Mouse (Mus musculus): ENCODE measurements around the gene 1190007I07Rik. TPM values are rescaled to one million over a fixed set of nuclear protein-coding genes. Genes with fewer than 3 reads are reported as not detected.

The 1190007I07Rik gene
- polyA plus RNA-seq, 1 experiment = 13.4 TPM

GRCm38 (mm10) chr10:82651221-82651620 lies 28.2 kb upstream of the 1190007I07Rik start:
- no peak overlapping the region for H3ac ChIP-seq (ENCODE audit: control insufficient read depth, insufficient read length)
- no peak for TF ChIP-seq MAX (IDR thresholded peaks at IDR 0.05; ENCODE audit: low read depth)
- no peak for TF ChIP-seq MYOG (IDR thresholded peaks at IDR 0.05; ENCODE audit: control insufficient read depth in 1 of 3, insufficient read depth in 1 of 3, insufficient read length in 2 of 3, low read depth in 2 of 3)
- no peak for TF ChIP-seq USF1 (IDR thresholded peaks at IDR 0.05; ENCODE audit: low read depth)
- TF ChIP-seq POLR2A (IDR thresholded peaks at IDR 0.05; ENCODE audit: insufficient read length, low read depth) = no peak
- TF ChIP-seq CEBPB (IDR thresholded peaks at IDR 0.05; ENCODE audit: insufficient read depth, poor library complexity, severe bottlenecking) = no peak
- no peak for TF ChIP-seq REST (IDR thresholded peaks at IDR 0.05; ENCODE audit: insufficient read depth, insufficient read length)
- no peak for TF ChIP-seq SRF (IDR thresholded peaks at IDR 0.05; ENCODE audit: control insufficient read depth, insufficient read length, low read depth)
- no peak for TF ChIP-seq E2F4 (IDR thresholded peaks at IDR 0.05; ENCODE audit: insufficient read depth)
- TF ChIP-seq TCF3 (IDR thresholded peaks at IDR 0.05; ENCODE audit: insufficient read length, low read depth) = no peak
- no peak for TF ChIP-seq TCF12 (IDR thresholded peaks at IDR 0.05; ENCODE audit: insufficient read depth, poor library complexity, severe bottlenecking)
- no peak for TF ChIP-seq POLR2AphosphoS2 (IDR thresholded peaks at IDR 0.05; ENCODE audit: insufficient read length, low read depth)
- TF ChIP-seq MYOD1 (IDR thresholded peaks at IDR 0.05; ENCODE audit: control insufficient read depth in 1 of 3, insufficient read length in 2 of 3, low read depth in 2 of 3) = no peak
- H3K79me2 ChIP-seq (ENCODE audit: control insufficient read depth, insufficient read depth) = no peaks in the 10 kb centered on the region
- no peak overlapping the region for H3K4me3 ChIP-seq
- no peak overlapping the region for H3K4me2 ChIP-seq (ENCODE audit: low read depth)
- H3K27me3 ChIP-seq (ENCODE audit: control insufficient read depth, insufficient read depth, insufficient read length) = no peaks in the 10 kb centered on the region
- H3K36me3 ChIP-seq (ENCODE audit: control insufficient read depth, insufficient read depth) = peaks cover 18% of the 10 kb centered on the region

- H3K79me2 ChIP-seq (ENCODE audit: control insufficient read depth, insufficient read depth) = no peaks in the 10 kb centered on the region
- H3K4me3 ChIP-seq = no peak overlapping the region
- H3K4me2 ChIP-seq (ENCODE audit: low read depth) = no peak overlapping the region
- H3K27me3 ChIP-seq (ENCODE audit: control insufficient read depth, insufficient read depth, insufficient read length) = no peaks in the 10 kb centered on the region
- TF ChIP-seq TCF12 (IDR thresholded peaks at IDR 0.05; ENCODE audit: insufficient read depth, poor library complexity, severe bottlenecking) (no peak), POLR2A (IDR thresholded peaks at IDR 0.05; ENCODE audit: insufficient read length, low read depth) (no peak), E2F4 (IDR thresholded peaks at IDR 0.05; ENCODE audit: insufficient read depth) (no peak), MYOG (IDR thresholded peaks at IDR 0.05; ENCODE audit: control insufficient read depth in 1 of 3, insufficient read depth in 1 of 3, insufficient read length in 2 of 3, low read depth in 2 of 3) (no peak), POLR2AphosphoS2 (IDR thresholded peaks at IDR 0.05; ENCODE audit: insufficient read length, low read depth) (no peak), TCF3 (IDR thresholded peaks at IDR 0.05; ENCODE audit: insufficient read length, low read depth) (no peak), CEBPB (IDR thresholded peaks at IDR 0.05; ENCODE audit: insufficient read depth, poor library complexity, severe bottlenecking) (no peak), USF1 (IDR thresholded peaks at IDR 0.05; ENCODE audit: low read depth) (no peak)
- H3K36me3 ChIP-seq (ENCODE audit: control insufficient read depth, insufficient read depth) = peaks cover 30% of the 10 kb centered on the region
- H3ac ChIP-seq (ENCODE audit: control insufficient read depth, insufficient read length) = no peak overlapping the region
Observed at GRCm38 (mm10) chr10:82647205-82647811, 24.3 kb upstream of the 1190007I07Rik start.

GRCm38 (mm10) chr10:82646083-82646482 lies 23.1 kb upstream of the 1190007I07Rik start:
- no peak overlapping the region for H3K4me2 ChIP-seq (ENCODE audit: low read depth)
- no peaks in the 10 kb centered on the region for H3K79me2 ChIP-seq (ENCODE audit: control insufficient read depth, insufficient read depth)
- H3K27me3 ChIP-seq (ENCODE audit: control insufficient read depth, insufficient read depth, insufficient read length) = no peaks in the 10 kb centered on the region
- no peak overlapping the region for H3K4me3 ChIP-seq
- H3K36me3 ChIP-seq (ENCODE audit: control insufficient read depth, insufficient read depth) = peaks cover 30% of the 10 kb centered on the region
- no peak for TF ChIP-seq MYOD1 (IDR thresholded peaks at IDR 0.05; ENCODE audit: control insufficient read depth in 1 of 3, insufficient read length in 2 of 3, low read depth in 2 of 3)
- TF ChIP-seq TCF12 (IDR thresholded peaks at IDR 0.05; ENCODE audit: insufficient read depth, poor library complexity, severe bottlenecking) = no peak
- no peak for TF ChIP-seq POLR2AphosphoS2 (IDR thresholded peaks at IDR 0.05; ENCODE audit: insufficient read length, low read depth)
- no peak for TF ChIP-seq E2F4 (IDR thresholded peaks at IDR 0.05; ENCODE audit: insufficient read depth)
- TF ChIP-seq MAX (IDR thresholded peaks at IDR 0.05; ENCODE audit: low read depth) = no peak
- TF ChIP-seq SRF (IDR thresholded peaks at IDR 0.05; ENCODE audit: control insufficient read depth, insufficient read length, low read depth) = no peak
- no peak for TF ChIP-seq CEBPB (IDR thresholded peaks at IDR 0.05; ENCODE audit: insufficient read depth, poor library complexity, severe bottlenecking)
- no peak for TF ChIP-seq REST (IDR thresholded peaks at IDR 0.05; ENCODE audit: insufficient read depth, insufficient read length)
- TF ChIP-seq POLR2A (IDR thresholded peaks at IDR 0.05; ENCODE audit: insufficient read length, low read depth) = no peak
- no peak overlapping the region for H3ac ChIP-seq (ENCODE audit: control insufficient read depth, insufficient read length)

GRCm38 (mm10) chr10:82641481-82641880 lies 18.5 kb upstream of the 1190007I07Rik start:
- TF ChIP-seq REST (IDR thresholded peaks at IDR 0.05; ENCODE audit: insufficient read depth, insufficient read length) = no peak
- no peak for TF ChIP-seq E2F4 (IDR thresholded peaks at IDR 0.05; ENCODE audit: insufficient read depth)
- no peak for TF ChIP-seq SRF (IDR thresholded peaks at IDR 0.05; ENCODE audit: control insufficient read depth, insufficient read length, low read depth)
- no peak for TF ChIP-seq TCF12 (IDR thresholded peaks at IDR 0.05; ENCODE audit: insufficient read depth, poor library complexity, severe bottlenecking)
- no peak for TF ChIP-seq USF1 (IDR thresholded peaks at IDR 0.05; ENCODE audit: low read depth)
- no peak for TF ChIP-seq MYOG (IDR thresholded peaks at IDR 0.05; ENCODE audit: control insufficient read depth in 1 of 3, insufficient read depth in 1 of 3, insufficient read length in 2 of 3, low read depth in 2 of 3)
- TF ChIP-seq CEBPB (IDR thresholded peaks at IDR 0.05; ENCODE audit: insufficient read depth, poor library complexity, severe bottlenecking) = no peak
- peaks cover 46% of the 10 kb centered on the region for H3K36me3 ChIP-seq (ENCODE audit: control insufficient read depth, insufficient read depth)
- no peak overlapping the region for H3K4me3 ChIP-seq
- H3K27me3 ChIP-seq (ENCODE audit: control insufficient read depth, insufficient read depth, insufficient read length) = no peaks in the 10 kb centered on the region
- H3K79me2 ChIP-seq (ENCODE audit: control insufficient read depth, insufficient read depth) = peaks cover 22% of the 10 kb centered on the region
- H3ac ChIP-seq (ENCODE audit: control insufficient read depth, insufficient read length) = no peak overlapping the region
- H3K4me2 ChIP-seq (ENCODE audit: low read depth) = no peak overlapping the region

Data from myocyte (in vitro differentiated cells).